Mouse (Mus musculus): ENCODE measurements around the gene Tmem125. TPM values are rescaled to one million over a fixed set of nuclear protein-coding genes. Genes with fewer than 3 reads are reported as not detected.
"Not testable (repeated sequence)": the region's sequence is repeated elsewhere in the genome, so short reads cannot be mapped to it uniquely, and the experiment has no call there.

Tmem125 gene
- polyA plus RNA-seq (2017; shearing (Covaris generic)): not detected

- no peak for ATAC-seq
Observed at GRCm38 (mm10) chr4:118543592-118544260, at the start of gene Tmem125. Tmem125 (minus strand) TSS chr4:118544044.

- no peak for ATAC-seq
Observed at GRCm38 (mm10) chr4:118589733-118590130, 45.9 kb upstream of the Tmem125 start.

GRCm38 (mm10) chr4:118589053-118589732 is 45.3 kb upstream of the Tmem125 start:
- ATAC-seq: no peak

DNA sequence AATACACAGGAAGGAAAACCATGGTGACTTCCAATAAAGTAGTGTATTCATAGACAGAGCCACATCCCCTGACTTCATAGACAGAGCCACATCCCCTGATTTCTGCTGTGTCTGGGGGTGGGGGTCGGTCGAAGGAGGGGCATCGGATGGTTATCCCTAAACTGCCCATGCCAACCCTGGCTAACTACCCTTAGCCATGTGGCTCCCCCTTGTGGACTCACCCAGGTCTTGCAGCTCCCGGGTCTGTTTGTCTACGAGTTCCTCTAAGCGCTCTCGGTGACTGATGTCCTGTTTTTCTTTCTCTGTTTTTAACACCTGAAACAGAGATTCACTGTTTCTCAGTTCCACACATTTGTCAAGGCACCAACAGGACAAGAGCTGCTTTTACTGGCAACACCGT is 38.8 kb upstream of the Tmem125 start:
- no peak for ATAC-seq

DNA sequence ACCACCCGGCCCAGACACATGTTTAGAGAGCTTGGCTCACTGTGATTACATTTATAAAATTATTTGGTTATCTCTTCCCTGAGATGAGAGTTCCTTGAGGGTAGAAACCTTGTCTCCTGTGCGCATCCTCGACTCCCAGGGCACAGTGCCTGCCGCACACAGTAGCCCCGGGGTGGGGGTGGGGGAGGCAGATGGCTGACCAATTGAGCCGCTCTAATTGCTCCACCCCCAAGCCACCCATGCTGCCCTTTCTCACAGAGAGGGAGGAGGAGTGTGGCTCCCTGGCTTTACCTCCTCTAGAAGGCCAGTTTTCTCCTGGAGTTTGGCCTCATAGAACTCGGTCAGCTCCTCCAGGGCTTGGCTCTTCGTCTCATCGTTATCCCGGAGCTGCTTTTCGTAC is 37.7 kb upstream of the Tmem125 start:
- ATAC-seq: no peak

DNA sequence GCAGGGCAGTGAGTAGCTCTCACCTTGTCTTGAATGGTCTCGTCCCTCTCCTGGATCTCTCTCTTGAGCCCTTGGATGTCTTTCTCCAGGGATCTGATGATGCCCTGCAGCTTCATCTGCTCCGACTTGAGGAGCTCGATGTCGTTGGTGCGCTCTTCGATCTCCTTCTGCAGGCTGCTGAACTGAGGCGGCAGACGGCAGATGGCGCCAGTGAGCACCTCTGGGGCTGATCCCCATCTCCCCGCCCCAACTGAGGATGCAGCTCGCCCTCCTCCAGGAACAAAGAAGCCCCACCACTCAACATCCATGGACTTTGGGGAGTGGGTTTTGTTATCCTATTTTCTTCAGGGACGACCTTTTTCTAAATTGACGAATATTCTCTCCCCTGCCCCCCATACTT is 35.5 kb upstream of the Tmem125 start:
- ATAC-seq: no peak

DNA sequence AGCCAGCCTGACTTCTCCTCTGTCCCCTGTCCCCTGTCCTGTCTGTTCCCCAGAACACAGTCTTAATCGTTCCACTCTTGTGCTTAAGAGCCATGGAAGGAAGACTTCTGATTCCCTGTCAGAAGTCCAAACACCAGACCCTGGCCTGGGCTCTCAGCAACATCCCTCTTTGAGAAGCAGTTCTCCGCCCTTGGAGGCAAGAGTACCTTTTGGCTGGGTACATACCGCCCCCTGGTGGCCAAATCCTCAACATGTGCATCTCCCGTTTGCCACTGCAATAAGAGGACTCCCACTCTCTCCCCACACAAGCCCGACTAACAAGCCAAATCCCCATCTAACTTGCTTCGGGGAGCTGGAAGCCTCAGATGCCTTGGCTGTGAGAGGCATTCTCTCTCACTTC is 32.3 kb upstream of the Tmem125 start:
- no peak for ATAC-seq

- ATAC-seq: no peak
Observed at GRCm38 (mm10) chr4:118571441-118571840, 27.6 kb upstream of the Tmem125 start.

DNA sequence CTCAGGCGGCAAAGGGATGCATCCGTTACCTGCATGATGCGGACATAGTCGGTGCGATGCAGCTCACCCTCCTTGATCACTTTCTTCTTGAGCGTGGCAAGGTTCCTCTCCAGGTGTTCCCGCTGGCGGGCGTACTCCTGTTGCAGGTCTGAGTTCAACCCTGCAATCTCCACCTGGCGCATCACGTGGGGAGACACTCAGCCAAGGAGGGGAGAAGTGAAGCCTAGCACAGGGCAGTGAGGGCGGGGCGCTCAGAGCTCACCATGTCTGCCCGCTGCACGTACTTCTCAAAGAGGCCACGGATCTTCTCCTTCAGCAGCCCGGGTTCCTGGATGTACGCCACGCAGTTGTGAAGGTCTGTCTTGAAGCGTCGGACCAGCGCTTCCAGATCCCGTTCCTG is 25.5 kb upstream of the Tmem125 start:
- no peak for ATAC-seq

DNA sequence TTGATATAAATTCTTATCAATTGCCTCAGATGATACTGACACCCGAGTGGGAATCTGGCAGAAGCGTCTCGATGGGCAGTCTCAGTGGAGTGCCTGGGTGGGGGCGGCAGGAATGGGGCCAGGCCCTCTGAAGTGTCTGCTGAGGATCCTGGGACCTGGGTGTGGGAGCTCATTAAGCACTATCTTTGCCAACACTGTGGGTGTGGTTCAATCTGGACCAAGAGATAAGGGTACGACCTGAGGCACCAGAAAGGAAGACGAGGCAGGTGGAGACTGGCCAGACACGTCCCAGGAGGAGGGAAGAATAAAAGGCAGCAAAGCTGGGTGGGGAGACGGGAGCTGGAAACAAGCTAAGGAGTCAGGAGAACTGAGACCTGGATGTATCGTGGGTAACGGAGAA is 24.9 kb upstream of the Tmem125 start:
- no peak for ATAC-seq

GRCm38 (mm10) chr4:118566161-118566676 is 22.4 kb upstream of the Tmem125 start:
- ATAC-seq: no peak

DNA sequence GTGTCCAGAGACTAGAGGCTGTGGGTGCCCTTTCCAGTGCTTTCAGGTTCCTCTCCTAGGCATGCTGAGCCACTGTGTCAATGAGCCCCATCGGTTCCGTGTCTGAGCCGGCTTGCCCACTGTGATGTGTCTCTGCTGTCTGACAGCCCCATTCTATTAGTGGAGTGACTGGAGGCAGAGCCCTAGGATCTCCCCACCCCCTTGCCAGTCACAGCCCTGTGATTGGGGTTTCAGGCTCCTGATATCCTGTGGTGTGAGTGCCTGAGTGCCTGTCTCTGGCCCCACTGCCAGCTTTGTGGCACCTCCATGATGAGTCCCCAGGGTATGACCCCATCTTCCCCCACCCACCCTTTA is 21.1 kb upstream of the Tmem125 start:
- no peak for ATAC-seq

GRCm38 (mm10) chr4:118564062-118564925 is 20.4 kb upstream of the Tmem125 start:
- ATAC-seq: no peak

GRCm38 (mm10) chr4:118553039-118553649 is 9.3 kb upstream of the Tmem125 start:
- ATAC-seq: no peak

- ATAC-seq: not testable (repeated sequence)
Observed at GRCm38 (mm10) chr4:118548130-118548480, 4.3 kb upstream of the Tmem125 start.

DNA sequence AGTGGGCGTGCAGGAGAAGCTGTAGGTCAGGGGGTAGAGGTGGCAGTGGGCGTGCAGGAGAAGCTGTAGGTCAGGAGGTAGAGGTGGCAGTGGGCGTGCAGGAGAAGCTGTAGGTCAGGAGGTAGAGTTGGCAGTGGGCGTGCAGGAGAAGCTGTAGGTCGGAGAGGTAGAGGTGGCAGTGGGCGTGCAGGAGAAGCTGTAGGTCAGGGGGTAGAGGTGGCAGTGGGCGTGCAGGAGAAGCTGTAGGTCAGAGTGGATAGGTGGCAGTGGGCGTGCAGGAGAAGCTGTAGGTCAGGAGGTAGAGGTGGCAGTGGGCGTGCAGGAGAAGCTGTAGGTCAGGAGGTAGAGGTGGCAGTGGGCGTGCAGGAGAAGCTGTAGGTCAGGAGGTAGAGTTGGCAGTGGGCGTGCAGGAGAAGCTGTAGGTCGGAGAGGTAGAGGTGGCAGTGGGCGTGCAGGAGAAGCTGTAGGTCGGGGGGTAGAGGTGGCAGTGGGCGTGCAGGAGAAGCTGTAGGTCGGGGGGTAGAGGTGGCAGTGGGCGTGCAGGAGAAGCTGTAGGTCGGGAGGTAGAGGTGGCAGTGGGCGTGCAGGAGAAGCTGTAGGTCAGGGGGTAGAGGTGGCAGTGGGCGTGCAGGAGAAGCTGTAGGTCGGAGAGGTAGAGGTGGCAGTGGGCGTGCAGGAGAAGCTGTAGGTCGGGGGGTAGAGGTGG is 3.7 kb upstream of the Tmem125 start:
- not testable (repeated sequence) for ATAC-seq

DNA sequence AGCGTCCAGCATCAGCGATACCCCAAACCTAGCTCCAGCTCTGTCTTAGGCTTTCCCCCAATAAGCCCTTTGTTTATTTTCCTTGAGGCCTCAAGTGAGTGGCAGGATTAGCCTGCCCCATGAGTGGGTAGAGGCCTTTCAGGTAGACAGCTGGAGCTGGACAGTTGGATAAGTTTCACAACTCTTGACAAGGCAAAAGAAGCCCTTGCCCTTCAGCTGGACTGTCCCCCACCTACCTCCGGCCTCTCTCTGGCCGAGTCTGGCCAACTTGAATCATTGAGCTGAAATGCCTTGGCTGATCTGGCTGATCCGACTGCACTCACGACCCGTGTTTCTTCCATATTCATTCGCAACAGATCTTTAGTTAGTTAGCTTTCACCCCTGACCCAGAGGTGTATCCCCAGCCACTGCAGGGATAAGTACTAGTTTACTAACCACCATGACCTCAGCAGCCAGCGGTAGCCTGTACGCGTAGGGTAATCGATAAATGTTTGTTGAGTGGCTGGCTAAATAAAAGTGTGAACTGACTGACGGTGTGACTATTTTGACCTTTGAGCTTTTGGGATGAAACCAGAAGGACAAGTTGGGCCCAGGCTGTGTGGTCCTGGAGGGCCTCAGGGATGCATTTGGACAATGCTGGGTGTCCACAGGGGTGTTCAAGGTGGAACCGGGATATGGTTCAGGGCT is 740 bp upstream of the Tmem125 start:
- no peak for ATAC-seq

- no peak for ATAC-seq
Observed at GRCm38 (mm10) chr4:118543158-118543530, 700 bp downstream of the Tmem125 start.

DNA sequence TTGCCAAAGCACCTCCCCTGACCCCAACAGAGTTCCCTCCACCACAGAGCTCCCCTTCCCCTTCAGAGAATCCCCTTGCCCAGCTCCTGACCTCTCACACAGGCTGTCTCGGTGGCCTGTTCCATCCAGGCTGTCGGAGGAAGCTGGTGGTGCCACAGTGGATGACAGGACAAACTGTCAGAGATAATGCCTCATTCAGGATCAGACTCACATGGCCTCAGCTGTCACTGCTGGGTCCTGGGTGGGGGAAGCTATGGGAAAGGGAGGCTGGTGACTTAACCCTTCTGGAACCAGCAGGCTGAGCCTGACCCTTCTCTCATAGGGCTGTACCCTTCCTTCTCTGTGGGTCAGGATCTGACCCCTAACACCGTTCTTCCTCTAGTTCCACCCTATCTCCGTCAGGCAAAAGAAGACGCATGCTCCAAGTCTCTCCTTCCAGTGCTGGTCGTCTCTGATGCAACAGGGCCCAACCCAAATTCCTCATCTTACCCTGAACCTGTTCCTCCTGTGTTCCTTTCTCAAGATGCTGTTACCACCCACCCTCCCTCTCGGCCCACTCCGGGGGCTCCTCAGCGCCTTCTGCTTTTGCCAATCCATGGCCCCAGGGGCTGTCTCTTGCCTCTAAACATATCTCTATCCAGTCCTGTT is 1.2 kb downstream of the Tmem125 start:
- no peak for ATAC-seq

- ATAC-seq: no peak
Observed at GRCm38 (mm10) chr4:118539904-118540303, 3.9 kb downstream of the Tmem125 start.

- ATAC-seq: no peak
Observed at GRCm38 (mm10) chr4:118537801-118538200, 6.0 kb downstream of the Tmem125 start.

All from activated CD4-positive, CD25-positive, alpha-beta regulatory T cell, adult 4 months (primary cell).